Mouse (Mus musculus) hematopoietic stem cell, adult 5-6 weeks (primary cell): ENCODE results near the gene Gabarap. TPM values are rescaled to one million over a fixed set of nuclear protein-coding genes. Genes with fewer than 3 reads are reported as not detected.

Experiments
- ATAC-seq, 2 experiments: fragments of 125-278 bp in 1 of 2; replicated peaks in 1 of 2; 2 replicates each; pipeline ENCODE4 v1.8.0; 2016 to 2017; ENCODE audit warnings: inconsistent platforms in 2 of 2, mild to moderate bottlenecking in 2 of 2, moderate number of reproducible peaks in 2 of 2, low read depth in 1 of 2, moderate TSS enrichment in 1 of 2; ENCODE audit not compliant: low FRiP score in 2 of 2, poor library complexity in 2 of 2, severe bottlenecking in 2 of 2, insufficient read depth in 1 of 2, low TSS enrichment in 1 of 2
- total RNA-seq: library from RNA; stranded (forward); fragments of 172-1452, 232-1000 nt; gene quantifications from 2 replicates; pipeline ENCODE4 v1.2.3, GENCODE M21; 2017

Gene Gabarap
- total RNA-seq, 1 experiment from 2014 or later: 211 TPM

DNA sequence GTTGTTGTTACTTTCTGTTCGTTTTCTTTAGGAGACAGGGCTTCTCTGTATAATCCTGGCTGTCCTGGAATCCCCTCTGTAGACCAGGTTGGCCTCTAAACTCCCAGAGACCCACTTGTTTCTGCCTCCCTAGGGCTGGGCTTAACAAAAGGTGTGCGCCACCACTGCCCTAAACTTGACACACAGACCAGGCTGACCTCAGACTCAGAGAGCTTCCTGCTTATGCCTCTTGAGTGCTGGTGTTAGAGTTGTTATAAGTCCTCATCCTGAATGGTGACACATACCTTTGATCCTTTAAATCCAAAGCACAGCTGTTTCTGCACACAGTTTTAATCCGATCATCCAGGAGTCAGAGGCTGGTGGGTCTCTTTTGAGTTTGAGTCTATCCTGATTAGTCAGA lies 2.0 kb downstream of the Gabarap start:
- no peak for ATAC-seq

DNA sequence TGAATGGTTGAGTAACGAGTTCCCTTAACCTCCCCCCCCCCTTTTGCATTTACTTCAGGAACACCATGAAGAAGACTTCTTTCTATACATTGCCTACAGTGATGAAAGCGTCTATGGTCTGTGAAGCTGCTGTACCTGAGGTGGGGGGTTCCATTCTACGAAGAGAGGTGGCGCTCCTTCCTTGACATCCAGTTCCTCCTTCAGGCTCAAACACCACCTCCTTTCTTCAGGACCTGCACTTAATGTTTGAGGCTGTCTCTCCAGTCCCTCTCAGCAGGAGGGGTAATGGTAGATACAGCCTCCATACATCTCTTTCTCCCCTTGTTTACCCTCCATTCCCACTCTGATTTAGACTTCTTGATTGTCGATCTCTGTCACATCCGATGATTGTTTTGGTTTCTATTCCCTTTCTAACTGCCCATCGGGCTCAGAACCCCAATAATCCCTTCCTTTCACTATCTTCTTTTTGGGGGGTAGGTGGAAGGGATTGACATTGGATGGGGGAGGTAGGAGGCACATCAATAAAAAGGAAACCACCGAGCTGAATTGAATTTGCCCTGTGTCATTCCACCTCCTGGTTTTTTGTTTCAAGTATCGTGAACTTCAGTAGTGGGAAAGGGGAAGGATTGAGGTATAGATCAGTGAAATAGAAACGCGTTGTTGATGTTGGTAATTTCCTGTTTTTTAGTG lies 3.6 kb downstream of the Gabarap start:
- ATAC-seq: no peak

DNA sequence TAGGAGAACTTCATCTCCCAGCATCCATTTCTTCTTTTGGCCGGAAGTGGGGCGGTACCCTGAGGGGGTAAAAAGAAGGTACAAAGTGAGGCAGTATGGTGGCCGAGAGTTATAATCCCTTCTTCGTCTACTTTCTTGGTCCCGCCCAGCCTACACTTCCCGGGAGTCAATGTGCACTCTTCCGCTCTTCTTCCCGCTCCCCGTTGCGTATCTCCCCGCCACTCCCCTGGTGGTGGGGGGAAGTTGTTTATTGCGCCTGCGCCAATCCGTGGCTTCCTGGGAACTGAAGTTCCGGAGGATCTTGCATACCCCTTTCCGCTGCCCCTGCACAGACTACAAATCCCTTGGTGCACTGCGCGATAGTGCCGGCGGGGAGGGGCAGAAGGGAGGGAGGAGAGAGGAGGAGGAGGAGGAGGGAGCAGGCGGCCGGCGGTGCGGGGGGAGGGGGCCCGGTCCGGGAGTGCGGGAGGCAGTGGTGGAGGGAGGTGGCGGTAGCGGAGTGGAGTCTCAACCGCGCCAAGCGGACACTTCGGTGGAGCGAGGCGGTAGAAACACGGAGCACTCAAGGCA lies 4.5 kb downstream of the Gabarap start, which contains the start of gene Phf23:
Phf23 (plus strand) TSS at position 387 of the 570 bp plus-strand sequence.
- peak; percentile 68 to 74 for ATAC-seq

DNA sequence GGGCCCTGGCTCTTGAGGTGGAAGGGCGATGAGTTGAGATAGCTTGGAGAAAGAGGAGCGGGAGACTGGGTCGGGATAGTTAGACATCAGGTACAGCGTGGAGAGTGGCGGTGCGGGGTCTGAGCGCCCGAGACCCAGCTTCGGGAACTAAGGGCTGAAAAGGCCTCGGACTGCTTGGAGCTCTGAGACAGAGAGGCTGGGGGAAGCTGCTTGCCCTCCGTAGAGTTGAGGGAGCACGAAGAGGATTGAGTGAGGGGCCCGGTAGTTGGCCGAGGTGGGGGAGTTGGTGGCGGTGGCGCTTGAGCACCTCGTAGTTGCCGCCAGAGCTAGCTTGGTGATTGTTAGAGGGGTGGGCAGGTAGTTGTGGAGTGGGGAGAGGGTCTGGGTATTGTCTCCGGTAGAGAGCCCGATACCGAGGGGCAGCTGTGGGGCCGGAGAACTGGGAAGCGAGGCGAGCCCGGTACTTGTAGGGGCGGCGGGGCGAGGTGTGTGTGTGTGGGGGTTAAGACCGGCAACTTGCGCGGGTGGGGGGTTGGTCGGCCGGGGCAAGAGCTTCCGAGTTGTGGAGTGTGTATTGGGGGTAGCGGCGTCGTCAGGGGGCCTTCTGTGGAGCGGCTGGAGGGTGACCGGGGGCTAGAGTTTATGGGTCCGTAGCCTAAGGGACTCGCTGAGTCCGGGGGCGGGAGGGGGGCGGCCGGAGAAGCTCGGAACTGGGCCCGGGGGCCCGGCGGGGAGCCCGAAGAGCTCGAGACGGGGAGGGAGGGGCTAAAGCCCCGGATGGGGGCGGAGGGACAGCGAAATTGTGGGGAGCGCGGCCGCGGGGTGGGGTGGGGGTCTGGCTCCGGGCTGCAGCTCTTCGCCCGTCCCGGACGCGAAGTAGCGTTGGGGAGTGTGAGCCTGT lies 5.5 kb downstream of the Gabarap start:
- ATAC-seq: no peak

DNA sequence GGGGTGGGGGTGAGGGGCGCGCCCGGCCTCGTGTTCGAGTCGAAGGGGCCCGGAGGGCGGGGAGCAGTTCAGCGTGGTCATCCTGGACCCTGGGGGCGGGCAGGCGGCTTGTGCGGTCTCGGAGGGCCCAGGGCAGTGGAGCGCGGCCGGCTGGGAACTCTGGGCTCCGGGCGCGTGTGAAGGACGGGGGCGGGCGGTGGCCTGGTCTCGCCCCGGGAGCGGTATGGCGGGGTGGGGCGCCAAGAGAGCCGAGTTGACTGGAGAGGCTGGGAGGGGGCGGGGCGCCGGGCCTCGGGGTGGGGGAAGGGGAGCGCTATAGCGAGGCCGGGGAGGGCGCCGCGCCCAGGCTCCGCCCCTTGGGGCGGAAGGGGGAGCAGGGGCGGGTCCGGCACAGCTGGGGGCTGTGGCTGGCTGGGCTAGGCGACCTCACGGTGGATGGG lies 6.1 kb downstream of the Gabarap start:
- peak in 1 of 2 experiments; percentile 12; a peak in 3 of 4 replicates for ATAC-seq

DNA sequence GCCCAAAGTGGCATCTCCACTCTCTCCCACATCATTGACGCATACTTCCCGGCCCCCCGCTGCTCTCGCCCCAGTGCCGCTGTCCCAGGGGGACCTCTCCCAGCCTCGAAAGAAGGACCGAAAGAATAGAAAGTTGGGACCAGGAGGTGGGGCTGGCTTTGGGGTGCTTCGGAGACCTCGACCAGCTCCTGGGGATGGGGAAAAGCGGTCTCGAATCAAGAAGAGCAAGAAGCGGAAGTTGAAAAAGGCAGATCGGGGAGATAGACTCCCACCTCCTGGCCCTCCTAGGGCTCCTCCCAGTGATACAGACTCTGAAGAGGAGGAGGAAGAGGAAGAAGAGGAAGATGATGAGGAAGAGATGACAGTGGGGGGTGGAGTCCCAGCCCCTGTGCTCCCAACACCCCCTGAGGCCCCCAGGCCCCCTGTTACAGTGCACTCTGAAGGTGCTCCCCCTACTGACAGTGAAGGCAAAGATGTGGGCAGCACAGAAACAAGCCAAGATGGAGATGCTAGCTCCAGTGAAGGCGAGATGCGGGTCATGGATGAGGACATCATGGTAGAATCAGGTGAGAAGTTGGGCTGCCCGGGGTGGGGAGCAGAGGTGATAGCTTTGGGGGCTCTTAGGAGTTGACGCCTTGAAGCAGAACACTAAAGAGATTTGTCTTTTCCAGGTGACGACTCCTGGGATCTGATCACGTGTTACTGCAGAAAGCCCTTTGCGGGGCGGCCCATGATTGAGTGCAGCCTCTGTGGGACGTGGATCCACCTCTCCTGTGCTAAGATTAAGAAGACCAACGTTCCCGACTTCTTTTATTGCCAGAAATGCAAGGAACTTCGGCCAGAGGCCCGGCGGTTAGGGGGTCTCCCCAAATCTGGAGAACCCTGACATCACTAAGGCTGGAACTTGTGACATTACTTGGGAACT lies 7.9 kb downstream of the Gabarap start:
- ATAC-seq: no peak

DNA sequence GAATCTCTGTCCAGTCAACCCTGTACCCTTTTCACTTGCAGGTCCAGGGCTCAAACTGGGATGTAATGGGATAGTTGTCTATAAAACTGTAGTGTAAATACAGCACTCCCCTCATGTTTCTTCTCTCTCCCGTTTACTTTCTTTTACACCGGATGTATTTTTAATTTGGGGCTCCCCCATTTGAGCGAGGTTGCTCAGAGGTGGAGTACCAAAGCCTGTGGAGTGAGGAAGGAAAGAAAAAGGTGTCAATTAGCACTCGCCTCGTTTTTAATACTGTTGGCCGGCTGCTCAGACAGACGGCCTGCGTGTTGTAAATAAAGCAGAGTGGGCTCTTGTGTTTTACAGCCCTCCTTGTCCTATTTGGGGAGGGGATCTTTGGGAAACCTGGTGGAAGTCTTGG lies 8.7 kb downstream of the Gabarap start:
- ATAC-seq: no peak

DNA sequence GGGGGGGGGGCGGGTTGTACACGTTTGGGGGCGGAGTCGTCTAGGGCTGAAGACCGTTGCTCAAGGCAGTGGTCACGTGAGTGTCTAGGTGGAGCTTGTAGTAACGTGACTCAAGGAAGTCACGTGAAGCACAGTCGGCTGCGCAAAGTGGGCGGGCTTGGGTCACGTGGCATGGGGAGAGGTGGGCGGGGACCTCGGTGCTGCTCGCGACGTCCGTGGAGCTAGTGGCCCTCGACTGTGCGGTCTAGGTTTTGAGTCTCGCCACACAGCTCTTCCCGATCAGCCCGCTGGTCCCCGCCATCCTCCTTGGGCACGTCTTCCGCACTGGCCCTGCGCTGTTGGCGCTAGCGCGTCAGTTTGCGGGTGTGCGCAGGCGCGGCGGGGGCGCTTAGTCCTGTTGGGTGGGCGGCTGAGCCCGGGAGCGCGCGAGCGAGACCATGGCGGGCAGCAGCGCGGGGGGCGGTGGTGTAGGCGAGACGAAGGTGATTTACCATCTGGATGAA lies 9.5 kb downstream of the Gabarap start, which contains the start of gene Dvl2:
Dvl2 (plus strand) TSS at position 200 of the 503 bp plus-strand sequence.
- peak; percentile 57 to 61 for ATAC-seq

DNA sequence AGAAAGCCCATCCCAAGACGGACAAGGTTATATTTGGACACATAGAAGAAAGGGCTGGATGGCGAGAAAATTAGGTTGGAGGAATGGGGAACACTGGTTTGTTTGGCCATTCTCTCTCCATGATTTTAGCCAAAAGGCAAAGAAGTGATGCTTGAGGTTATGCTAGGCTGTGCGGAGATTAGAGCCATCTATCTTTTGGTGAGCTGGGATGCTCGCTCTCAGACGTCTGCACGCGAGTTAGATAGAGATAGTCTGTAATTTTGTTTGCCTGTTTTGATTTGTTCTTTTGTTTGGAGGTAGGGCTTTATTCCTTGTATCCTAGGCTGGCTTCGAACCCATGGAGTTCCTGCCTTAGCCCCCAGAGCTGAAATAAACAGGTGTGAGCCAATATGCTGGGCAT lies 10.2 kb downstream of the Gabarap start:
- no peak for ATAC-seq

DNA sequence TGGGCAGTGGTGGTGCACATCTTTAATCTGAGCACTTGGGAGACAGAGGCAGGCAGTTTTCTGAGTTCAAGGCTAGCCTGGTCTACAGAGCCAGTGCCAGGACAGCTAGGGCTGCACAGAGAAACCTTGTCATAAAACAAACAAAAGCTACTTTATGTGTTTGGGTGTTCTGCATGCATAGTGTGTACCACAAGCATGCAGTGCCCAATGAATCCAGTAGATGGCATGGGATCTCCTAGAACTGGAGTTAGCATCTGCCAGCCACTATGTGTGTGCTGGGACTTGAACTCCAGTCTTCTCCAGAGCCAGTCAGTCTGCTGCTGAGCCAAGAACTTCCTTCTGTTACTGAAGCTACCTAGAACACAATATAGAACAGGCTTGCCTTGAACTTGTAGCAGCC lies 10.9 kb downstream of the Gabarap start:
- 0 out of 4 replicates have a peak, but pooled peaks of 1 of the 2 experiments have one; percentile 14 for ATAC-seq

DNA sequence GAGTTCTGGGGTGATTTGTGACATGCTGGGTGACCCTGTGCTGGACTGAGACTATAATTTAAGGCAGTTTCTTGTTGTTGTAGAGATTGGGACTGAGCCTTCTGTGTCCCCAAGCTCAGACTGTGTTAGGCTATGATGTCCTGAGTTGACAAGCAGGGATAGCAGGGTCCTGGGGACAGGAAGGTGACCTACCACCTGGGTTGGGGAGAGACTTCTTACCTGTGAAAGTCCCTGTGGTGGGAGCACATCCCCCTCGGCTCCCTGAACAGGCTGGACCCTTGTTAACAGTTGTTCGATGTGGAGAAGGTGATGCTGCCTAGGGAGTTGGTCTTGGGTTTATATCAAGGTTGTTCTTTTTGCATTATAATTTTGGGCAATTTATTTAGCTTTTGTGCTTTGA lies 11.5 kb downstream of the Gabarap start:
- no peak for ATAC-seq

DNA sequence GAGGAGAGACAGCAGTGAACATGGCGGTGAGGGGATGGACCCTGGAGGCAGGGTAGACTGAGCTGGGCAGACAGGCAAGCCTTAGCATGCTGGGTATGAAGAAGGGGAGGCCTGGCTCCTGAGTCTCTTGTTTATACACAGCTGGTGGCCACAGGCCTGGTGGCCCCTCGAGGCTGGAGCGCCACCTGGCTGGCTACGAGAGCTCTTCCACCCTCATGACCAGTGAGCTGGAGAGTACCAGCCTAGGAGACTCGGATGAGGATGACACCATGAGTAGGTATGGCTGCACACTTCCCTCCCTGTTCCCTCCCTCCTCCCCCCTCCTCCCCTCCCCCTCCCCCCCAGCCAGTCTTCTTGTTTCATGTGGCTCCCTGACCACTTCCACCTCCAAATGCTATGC lies 14.6 kb downstream of the Gabarap start:
- ATAC-seq: peak; percentile 26 to 28; a peak in 1 of 4 replicates

DNA sequence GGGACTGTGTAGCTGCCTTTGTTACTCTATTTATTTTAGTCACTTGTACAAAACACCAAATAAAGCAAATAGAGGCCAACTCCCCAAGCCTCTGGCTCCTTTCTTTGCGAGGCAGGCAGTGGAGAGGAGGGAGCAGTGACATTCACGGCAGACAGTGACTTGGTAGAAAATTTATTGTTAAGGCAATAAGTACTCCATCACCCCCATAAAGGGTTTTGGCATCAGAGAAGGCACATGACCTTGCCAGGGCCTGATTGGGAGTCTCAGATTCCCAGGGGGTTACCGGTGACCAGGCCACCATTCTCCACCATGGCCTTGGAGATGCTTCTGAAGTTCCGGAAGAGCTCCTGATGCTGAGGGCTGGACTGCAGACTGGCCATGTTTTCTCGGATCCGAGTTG lies 19.1 kb downstream of the Gabarap start:
- ATAC-seq: no peak

DNA sequence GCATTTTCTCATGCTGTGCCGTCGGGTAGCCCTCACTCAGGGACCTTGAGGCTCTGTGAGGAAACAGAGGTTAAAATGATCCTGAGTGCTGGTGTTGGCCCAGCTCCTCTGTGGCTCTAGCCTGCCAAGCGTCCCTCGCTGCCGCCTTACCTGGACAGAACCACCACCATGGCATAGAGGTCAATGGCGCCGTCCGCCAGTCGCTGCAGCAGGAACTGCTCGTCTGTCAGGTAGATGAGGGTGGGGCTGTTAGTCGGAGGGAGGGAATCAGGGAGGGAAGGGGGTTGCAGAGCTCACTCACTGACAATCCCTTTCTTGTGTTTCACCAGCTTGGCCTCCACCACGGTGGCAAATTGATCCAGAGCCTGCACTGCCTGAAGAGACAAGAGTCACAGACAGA lies 19.6 kb downstream of the Gabarap start:
- ATAC-seq: no peak

DNA sequence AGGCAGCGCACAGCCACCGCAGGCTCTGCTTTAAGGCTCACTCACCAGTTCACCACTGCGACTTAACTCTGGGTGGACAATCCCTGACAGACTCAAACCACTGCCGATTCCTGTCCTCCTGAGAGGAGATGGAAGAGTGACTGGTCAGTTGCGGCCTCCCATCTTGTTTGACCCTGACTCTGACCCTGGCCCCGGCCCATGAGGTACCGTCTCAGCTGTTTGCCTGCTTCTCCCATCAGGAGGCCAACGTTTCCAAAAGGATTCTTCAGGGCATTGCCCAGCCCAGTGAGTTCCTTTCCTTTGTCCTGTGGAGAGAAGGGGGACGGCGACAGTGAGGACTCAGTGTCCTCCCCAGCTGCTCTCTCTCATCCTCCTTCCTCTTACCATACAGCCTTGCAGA lies 20.0 kb downstream of the Gabarap start:
- ATAC-seq: no peak

DNA sequence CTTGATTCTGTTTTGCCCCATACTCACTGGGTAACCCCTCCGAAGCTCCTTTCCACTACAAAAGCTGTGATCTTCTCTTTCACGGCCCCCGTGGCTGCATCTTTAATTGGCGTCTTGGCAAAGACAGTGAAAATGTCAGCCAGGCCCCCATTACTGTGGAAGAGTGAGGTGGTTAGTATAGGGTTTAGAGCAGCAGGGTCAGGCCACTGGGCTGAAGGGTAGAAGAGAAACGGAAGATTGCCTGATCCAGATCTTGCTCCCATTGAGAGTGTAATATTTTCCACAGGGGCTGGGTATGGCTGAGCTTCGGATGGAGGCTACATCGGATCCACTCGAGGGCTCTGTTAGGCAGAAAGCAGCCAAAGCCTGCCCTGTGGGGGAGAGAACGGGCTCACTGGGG lies 22.0 kb downstream of the Gabarap start:
- ATAC-seq: no peak

DNA sequence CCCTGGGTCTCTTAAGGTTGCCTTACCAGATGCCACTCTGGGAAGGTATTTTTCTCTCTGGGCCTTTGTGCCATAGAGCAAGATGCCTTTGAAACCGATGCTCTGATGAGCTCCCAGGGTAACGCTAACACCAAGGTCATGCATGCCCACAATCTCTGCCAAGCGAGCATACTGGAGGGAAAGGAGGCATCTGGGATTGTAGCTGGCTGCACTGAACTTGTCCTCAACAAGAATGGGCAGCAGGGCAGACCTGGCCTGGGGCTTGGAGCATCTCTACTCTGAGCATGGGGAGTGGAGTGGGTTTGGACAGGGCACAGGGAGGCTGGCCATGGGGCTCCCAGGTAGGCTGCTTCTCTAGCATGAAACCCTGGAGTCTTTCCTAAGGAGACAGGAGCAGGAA lies 22.5 kb downstream of the Gabarap start:
- no peak for ATAC-seq
